Mouse (Mus musculus): ENCODE data around the gene Mill2.
A peak's percentile ranks its signal among the peaks of the same experiment; 100 is the strongest.

The Mill2 gene

DNA sequence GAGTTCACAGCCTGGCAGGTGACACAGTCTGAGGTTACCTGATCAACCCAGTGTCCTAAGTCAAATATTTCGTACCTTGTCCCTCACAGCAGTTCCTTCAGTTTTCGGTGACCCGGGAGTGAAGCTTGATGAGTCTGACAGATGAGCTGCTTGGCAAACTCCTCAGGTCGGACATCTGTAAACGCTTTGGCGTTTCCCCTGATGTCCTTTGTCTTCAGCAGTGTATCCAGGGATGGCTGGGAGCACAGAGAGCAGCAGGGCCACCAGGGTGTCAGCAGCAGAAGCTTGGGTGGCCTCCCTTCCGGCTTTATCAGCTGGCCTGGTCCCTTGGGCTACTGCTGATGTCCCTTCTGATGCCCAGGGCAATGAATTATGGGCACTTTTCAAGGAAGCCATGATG is 38.9 kb downstream of the Mill2 start:
- DNase-seq: no peak

DNA sequence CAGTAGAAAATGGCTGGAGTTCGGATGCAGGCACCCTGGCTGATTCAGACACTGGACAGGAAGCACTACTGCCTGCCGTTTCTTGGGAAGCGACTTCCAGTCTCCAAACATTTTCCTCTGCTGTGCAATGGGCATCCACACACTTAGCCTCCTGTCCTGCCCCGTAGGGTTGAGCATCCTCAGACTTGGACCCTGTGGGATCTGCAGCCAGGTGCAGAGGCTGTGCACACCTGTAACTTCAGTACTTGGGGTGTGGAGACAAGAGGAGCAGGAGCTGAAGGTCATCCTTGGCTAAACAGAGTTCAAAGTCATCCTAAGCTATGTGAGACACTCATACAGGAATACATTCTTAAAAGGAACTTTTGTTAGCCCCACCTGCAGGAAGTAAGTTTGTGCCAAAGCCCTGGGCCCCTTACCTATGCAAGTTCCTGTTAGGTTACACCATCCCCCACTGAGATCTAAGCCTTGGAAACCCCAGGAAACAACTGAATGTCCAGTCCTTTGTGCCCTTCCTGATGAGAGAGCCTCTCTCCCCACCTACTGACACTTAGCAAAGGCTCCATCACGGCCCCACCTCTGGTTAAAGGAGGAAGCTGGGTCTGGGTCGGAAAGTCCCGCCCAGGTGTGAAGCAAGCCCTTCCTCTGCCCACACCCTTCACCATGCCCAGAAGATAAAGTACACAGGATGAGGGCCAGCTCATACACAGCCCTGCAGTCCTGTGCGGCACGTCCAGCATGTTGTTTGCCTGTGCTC is 44.4 kb downstream of the Mill2 start:
- DNase-seq: peak; percentile 30

DNA sequence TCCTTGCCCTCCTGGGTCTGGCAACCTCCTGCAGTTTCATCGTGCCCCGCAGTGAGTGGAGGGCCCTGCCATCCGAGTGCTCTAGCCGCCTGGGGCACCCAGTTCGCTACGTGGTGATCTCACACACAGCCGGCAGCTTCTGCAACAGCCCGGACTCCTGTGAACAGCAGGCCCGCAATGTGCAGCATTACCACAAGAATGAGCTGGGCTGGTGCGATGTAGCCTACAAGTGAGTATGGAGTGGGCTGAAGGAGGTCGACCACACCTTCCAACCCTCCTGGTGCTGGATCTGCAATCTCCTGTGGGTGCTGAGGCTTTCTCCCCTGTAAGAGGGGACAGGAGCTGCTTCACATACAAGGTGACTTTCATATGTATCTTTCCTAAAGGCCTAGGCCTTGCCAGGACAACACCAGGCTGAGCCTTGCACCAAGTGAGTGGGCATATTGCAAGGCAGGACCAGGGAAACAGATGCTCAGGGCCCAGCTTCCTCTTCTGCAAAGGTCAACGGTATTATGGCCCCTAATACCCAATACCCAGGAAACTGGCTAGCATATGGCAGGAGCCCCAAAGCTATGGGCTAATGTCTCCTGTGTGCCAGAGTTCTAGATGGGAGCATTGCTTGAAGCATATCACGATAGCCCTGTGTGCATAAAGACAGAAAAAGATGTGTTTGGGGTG is 45.1 kb downstream of the Mill2 start:
- DNase-seq: no peak

DNA sequence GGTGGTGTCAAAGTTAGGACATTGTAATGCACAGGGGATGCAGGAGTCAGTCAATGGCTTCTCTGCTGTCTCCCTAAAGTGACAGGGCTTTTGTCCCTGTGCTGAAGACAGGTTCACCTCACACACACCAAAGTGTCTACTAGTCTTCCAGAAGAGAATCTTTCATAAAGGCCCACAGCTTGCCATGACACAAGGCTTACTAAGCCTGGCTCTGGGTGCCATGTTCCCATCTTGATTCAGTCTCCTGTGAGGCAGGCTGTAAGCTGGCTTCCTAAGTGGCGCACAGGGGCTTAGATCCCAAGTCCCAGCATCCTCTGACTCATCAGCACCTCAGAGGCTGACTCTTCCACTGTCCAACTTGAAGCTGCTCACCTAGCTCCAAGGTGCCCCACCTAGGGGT is 47.2 kb downstream of the Mill2 start:
- DNase-seq: no peak

DNA sequence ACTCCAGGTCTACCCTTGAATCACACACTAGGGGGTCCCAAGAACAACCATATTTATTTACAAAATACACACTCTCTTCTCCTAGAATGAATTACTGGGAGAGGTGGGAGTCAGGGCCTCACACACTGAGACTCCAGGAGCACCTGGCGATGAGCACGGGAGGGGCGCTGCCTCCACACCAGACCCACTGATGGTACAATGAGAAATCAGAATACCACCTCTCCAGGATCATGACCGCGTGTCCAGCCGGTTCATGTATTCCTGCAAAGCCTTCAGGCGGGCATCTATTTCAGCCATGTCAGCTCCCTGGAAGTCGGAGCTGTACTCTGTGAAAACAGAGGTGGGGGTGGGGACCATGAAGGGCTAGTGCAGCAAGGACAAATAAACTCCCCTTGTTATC is 51.1 kb downstream of the Mill2 start:
- DNase-seq: no peak

DNA sequence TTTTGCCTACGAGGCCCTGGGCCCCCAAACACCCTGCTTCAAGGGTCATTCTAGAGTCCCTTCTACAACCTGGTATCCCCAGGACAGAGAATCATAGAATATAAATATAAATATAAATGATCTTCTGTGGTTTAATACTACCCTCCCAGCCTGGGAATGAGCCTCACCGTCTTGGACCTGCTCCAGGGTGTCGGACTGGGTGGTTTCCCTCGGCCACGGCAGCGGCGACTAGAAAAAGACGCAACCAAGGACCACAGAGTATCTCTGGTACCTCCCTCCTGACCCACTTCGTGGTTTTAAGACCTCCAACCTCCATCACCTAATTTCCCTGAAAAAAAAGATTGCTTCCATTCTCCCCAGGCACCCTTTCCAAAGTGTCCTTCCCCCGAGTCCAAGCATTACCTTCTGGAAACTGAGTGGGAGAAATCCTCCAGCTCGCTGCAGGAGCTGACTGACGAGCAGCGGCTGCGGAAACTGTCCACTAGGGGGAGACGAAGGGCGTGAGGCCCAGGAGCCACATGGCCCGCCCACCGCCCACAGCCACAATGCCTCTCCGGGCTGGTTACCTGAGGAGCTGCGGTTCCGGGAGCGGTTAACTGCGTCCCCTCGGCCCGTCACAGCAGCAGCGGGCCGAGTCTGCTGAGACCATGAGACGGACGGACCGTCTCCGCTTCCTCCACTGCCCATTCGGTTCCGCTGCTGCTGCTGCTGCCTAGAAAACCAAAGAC is 52.3 kb downstream of the Mill2 start:
- DNase-seq: peak; percentile 92

DNA sequence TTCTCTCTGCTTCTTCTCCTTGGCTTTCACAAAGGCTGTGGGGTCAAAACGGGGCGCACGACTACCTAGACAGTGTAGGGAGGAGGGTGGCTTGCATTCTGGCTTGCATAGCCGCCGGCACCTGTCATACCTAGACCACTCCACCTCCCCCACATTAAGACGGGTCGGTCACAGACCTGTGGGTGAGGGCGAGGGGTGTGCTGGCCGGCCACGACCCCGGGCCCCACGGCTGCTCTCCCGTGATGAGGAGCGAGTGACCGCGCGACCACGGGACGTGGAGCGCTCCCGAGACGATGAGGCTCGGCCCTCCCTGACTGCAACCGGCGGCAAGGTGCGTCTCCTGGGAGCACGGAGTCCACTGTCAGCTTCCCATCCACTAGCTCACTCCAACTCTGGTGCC is 53.2 kb downstream of the Mill2 start:
- no peak for DNase-seq

DNA sequence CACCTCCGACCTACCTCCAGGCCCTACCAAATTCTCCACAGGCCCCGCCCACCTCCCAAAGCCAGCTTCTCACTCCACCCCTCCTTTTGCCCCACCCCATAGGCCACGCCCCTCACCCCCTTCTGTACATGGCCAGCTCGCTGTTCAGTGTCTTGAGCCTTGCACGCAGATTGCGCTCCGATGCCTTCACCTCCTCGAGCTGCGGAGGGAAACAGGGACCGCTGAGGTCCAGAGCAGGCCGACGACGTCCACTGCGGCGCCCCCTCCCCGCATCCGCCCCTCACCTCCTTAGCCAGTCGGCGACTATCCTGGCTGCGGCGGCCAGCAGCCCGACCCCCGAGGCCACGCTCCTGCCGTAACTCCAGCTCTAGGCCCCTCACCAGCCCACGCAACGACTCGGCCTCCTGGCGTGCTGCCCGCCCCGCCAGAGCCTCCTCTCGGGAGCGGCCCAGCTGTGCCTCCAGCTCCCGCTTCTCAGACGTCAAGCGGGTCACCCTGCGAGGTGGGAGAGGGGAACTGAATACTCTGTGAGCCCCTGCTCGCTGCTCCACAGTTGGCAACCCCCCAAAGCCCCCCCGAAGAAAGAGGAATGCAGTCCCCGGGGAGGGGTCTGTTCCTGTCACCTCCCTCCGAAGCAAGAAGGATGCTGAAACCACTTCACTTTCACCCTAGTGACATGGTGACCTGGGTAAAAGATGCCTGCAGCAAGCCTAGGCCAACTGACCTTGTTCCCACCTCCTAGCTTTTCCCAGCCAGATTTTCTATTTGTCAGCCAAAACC is 54.1 kb downstream of the Mill2 start:
- peak; percentile 75 for DNase-seq

DNA sequence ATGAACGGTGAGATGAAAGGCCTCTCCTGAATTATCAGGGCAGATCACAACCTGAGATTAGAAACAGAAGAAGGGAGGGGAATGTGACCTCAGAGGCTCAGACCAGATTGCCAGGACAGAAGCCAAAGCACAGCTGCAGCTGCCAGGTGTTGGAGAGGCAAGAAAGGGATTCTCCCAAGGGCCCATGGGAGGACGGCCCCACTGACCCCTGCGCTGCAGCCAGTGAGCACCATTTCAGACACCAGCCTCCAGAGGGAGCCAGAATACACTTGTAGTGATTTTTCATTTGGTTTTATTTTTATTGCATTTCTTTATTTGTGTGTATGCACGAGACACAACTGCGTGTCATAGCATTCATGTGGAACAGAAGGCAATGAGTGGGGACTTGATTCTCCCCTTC is 56.8 kb downstream of the Mill2 start:
- DNase-seq: peak; percentile 63

DNA sequence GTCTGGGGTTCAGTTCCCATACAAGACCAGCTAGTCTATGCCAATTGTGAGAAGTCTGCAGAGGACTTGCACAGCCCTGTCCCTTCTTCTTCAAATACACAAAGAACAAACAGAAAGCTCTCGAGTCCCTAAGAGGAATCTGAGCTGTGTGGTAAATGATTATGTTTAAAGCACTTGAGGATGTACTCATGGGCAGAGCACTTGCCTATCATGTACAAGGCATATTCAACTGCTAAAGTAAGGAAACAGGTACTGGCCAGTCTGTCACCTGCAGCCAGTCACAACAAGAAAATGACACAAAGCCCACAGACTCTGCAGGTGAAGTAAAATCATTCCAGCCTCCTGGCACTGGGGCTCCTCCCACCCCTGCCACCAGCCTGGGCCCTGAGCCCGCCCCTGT is 60.7 kb downstream of the Mill2 start:
- no peak for DNase-seq

DNA sequence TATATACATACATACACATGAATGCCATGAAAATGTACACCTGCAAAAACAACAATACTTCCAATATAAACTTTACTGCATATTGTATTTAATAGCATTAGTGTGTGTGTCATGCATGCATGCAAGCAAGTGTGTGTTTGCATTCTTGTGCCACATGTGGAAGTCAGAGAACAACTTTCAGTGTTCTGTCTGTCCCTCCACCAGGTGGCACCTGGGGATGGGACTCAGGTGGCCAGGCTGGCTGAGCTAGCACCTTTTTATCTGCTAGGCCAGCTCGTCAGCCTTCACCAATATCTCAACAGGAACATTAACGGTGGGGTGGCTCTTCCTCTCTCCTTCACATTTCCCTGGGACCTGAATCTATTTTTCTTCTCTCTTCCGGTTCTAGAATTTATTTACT is 62.7 kb downstream of the Mill2 start:
- no peak for DNase-seq

DNA sequence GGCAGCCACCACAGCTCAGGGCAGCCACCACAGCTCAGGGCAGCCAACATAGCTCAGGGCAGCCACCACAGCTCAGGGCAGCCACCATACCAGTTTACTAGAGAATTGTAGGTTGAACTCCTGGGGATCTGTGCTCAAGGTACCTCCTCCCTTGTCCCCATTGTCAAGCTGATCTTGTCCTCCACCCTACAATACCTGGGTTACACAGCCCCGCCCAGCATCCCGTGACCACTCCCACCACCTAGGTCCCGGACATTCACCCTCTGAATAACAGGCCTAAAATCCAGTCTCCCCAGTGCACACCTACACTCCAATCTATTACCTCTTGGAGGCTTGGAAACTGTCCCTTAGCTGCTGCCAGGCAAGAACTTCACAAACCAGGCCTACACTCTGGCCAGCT is 65.2 kb downstream of the Mill2 start:
- no peak for DNase-seq

DNA sequence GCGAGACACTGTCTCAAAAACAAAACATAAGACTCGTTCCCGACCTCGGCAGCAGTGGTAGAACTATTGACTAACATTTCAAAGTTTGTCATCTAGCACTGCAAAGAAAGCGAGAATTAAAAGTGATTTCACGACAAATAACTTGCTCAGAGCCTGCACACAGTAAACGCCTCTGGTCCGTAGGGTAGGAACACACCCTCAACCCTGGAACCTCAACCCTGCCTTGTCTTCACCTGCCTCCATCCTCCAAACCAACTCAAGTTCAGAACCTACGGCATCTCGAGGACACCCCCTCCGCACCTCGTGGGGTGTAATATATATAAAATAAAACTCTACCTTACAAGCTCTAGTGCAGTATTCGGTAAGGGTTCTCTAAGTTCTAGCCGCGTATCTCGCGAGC is 70.0 kb downstream of the Mill2 start:
- no peak for DNase-seq

DNA sequence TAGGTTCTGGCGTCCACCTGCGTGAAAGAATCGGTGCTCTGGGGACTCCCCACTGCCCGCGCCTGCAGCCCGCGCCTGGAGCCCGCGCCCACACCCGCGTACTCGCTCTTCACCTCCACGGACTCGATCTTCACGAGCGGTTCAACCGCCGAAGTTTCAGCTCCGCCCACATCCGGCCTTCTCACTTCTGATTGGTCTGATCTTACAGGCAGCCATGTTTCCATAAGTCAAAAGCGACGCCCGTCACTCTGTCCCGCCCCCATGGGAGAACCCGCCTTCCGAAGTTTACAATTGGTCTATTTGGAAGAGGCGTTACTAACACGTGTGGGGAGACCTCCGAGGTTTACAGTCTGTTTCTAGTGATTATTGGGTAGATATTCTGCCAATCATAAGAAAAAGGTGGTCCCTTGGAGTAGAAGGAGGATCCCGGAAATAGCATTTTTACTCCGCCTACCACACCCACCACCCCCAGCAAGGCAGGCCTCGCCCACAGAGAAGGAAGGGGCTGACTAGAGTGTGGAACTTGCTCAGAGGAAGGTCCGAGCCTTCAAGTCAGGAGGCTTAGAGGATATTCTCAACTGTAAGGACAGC is 70.6 kb downstream of the Mill2 start, which contains the start of gene Ccdc61:
TSS of gene Ccdc61 (minus strand) at position 175 of the 591 bp plus-strand sequence.
- DNase-seq: peak; percentile 97

Measured in lung, postnatal 14 days (tissue).